Mouse (Mus musculus) heart, adult 10 weeks (tissue): ENCODE measurements around the gene Olfr859. TPM values are rescaled to one million over a fixed set of nuclear protein-coding genes. Genes with fewer than 3 reads are reported as not detected.

Experiments used
- polyA plus RNA-seq: library from polyadenylated mRNA; stranded (reverse); fragments of 350-450 nt; fragmentation: Illumina TruSeq; extraction: RNeasy Lipid Tissue Mini Kit (QIAGEN cat#74804); gene quantifications from one replicate; pipeline ENCODE4 v1.2.3, GENCODE M21; 2014; ENCODE audit warnings: low read depth, low replicate concordance

Olfr859 gene
- polyA plus RNA-seq, result not detected

DNA sequence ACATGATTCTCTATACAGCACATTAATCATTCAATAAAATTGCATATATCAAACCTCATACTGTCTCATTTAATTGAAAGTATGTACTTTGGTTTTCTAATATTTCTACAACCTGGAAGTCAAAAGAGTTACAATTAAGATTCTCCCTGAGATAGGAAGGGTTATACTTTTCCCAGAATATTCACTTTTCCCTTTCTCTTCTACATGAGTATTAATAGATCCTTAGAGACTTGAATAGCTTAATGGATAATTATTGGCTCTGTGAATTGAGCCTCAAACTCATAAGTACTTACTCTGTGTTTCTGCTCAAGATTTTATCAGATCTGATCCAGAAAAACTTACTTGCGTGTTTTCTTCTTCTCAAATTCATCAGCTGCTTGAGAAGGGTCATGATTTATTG is at the start of gene Olfr859:
Gene Olfr859 (plus strand): TSS at position 301 of the 400 bp plus-strand sequence.

DNA sequence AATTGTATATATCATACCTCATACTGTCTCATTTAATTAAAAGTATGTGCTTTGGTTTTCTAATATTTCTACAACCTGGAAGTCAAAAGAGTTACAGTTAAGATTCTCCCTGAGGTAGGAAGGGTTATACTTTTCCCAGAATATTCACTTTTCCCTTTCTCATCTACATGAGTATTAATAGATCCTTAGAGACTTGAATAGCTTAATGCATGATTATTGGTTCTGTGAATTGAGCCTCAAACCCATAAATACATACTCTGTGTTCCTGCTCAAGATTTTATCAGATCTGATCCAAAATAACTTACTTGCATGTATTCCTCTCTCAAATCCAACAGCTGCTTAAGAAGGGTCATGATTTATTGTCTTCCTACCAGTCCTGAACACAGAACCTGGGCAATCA is 24.7 kb upstream of the Olfr859 start, which contains the start of gene Olfr58:
Gene Olfr58 (plus strand): TSS at position 301 of the 400 bp plus-strand sequence.

DNA sequence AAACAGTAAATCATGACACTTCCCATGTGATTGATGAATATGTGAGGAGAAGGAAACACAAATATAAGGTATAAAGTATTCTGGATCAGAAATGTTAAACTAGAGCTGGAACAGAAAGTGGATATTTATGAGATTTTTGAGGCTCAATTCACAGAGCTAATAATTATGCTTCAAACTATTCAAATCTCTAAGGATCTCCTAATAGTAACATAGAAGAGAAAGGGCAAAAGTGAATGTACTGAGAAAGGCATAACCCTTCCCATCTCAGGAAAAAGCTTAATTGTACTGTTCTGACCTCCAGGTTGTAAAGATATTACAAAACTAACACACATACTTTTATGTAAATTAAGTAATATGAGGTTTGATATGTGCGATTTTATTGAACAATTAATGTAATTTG is 44.9 kb downstream of the Olfr859 start, which contains the start of gene Olfr860:
Gene Olfr860 (minus strand): TSS at position 101 of the 400 bp plus-strand sequence.

Other genes starting within 250 kb of the Olfr859 start
- gene Olfr854, start 237.5 kb upstream of the Olfr859 start, polyA plus RNA-seq, result not detected
- not detected for gene Olfr855, start 222.3 kb upstream of the Olfr859 start, polyA plus RNA-seq
- gene Zfp317, start 182.8 kb upstream of the Olfr859 start, polyA plus RNA-seq, result 14.1 TPM
- gene Olfr857, start 95.5 kb upstream of the Olfr859 start, polyA plus RNA-seq, result not detected
- gene Olfr58, start 24.6 kb upstream of the Olfr859 start, polyA plus RNA-seq, result not detected
- gene Olfr860, start 44.8 kb downstream of the Olfr859 start, polyA plus RNA-seq, result not detected
- gene Olfr862, start 83.1 kb downstream of the Olfr859 start, polyA plus RNA-seq, result not detected
- not detected for gene Olfr77, start 112.0 kb downstream of the Olfr859 start, polyA plus RNA-seq
- not detected for gene Olfr866, start 223.1 kb downstream of the Olfr859 start, polyA plus RNA-seq